Mouse (Mus musculus) C2C12 (cell line): ENCODE data around the gene Il6ra.

Source experiments
- CTCF ChIP-seq: IDR thresholded peaks from one replicate; pipeline ENCODE4 v1.5.1; 2011; ENCODE audit not compliant: control insufficient read depth, insufficient read depth, insufficient read length
- MYOG ChIP-seq: IDR thresholded peaks from one replicate; pipeline ENCODE4 v1.6.1; 2011; ENCODE audit not compliant: control insufficient read depth, insufficient read length; ENCODE audit errors: extremely low read depth

- TF ChIP-seq CTCF (no peak), MYOG (no peak)
These were observed 35.9 kb downstream of the Il6ra start for GRCm38 (mm10) chr3:89877129-89877528.
